Comparison of ENCODE assay signal across 8 mouse cellular contexts in the genomic region with DNA sequence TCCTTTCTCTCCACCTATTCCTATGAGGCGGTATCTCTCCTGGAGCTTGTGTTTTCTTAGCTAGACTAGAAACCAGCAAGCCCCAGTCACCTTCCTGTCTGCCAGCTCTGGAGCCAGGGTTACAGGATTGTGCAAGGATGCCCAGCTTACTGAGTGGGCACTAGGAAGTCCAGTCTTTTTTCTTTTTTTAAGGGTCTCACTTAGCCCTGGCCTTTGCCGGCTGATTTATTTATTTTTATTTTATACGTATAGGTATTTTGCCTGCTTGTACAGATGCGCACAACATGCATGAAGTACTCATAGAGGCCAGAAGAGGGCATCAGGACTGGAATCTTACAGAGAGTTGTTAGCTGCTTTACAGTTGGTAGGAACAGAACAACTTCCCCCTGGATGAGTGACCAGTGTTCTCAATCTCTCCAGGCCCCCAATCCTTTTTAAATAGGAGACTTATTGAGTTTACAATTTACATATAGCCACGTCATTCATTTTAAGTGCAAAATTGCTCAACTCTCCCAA. TPM values are rescaled to one million over a fixed set of nuclear protein-coding genes. Genes with fewer than 3 reads are reported as not detected.
DNase-seq lines count a peak whose midpoint lies in the region; ATAC-seq lines count a peak whose summit lies in the region.

No protein-coding gene starts in this region.

- peaks cover 50% of the 10 kb centered on the region for H3K4me1 ChIP-seq in heart, embryonic 10.5 days
- H3K4me1 ChIP-seq in liver, embryonic 12.5 days, result peaks cover 73% of the 10 kb centered on the region

- H3K36me3 ChIP-seq in heart, embryonic 10.5 days, result peaks cover 17% of the 10 kb centered on the region
- H3K36me3 ChIP-seq in liver, embryonic 12.5 days, result peaks cover 21% of the 10 kb centered on the region

- H3K4me3 ChIP-seq in heart, embryonic 10.5 days, result no peak overlapping the region
- no peak overlapping the region for H3K4me3 ChIP-seq in liver, embryonic 12.5 days

- no peaks in the 10 kb centered on the region for H3K27me3 ChIP-seq in heart, embryonic 10.5 days (ENCODE audit: insufficient read depth, poor library complexity, severe bottlenecking)
- H3K27me3 ChIP-seq in liver, embryonic 12.5 days (replicated peaks), result no peaks in the 10 kb centered on the region

- peak; percentile 28 for ATAC-seq in CD4-positive, CD25-positive, alpha-beta regulatory T cell, adult 4 months
- no peak for ATAC-seq in liver, embryonic 12.5 days

- H3K9ac ChIP-seq in liver, embryonic 12.5 days, result no peak overlapping the region

- H3K9me3 ChIP-seq in heart, embryonic 10.5 days, result no peaks in the 10 kb centered on the region
- H3K9me3 ChIP-seq in liver, embryonic 12.5 days (replicated peaks), result no peaks in the 10 kb centered on the region

- DNase-seq in heart, adult 11 months, result peak; percentile 92
- no peak for DNase-seq in heart, embryonic 10.5 days (ENCODE audit: low spot score)
- DNase-seq in c-Kit-negative CD71-positive TER-119-positive erythroid progenitor cells, embryonic 14.5 days (ENCODE audit: low read depth, low spot score), result peak; percentile 56
- DNase-seq in heart, postnatal 4 days, result peak; percentile 63
- DNase-seq in spleen, adult 12 weeks (ENCODE audit: low spot score), result peak; percentile 31
- no peak for DNase-seq in ovary, postnatal 10 days (ENCODE audit: low spot score)

- WGBS in heart, embryonic 10.5 days, result 10% methylated on average over 5 of the region's 5 CpGs
- 6% methylated on average over 5 of the region's 5 CpGs for WGBS in liver, embryonic 12.5 days (ENCODE audit: insufficient replicate concordance)

- H3K27ac ChIP-seq in heart, embryonic 10.5 days, result no peak overlapping the region
- peak overlapping the region; percentile 79 for H3K27ac ChIP-seq in liver, embryonic 12.5 days

- peak overlapping the region; percentile 84 for H3K4me2 ChIP-seq in liver, embryonic 12.5 days

RNA-seq across cellular contexts. Expression of a gene that starts 3.7 kb away (rescaled TPM):
- polyA plus RNA-seq in heart, embryonic 10.5 days (2016; fragmentation: Nextera tagmentation; extraction: Ambion mirVana), result 137 and 180 TPM in 2 replicates
- 100 to 1,000 TPM; 104 to 108 TPM for polyA plus RNA-seq in CD4-positive, CD25-positive, alpha-beta regulatory T cell, adult 4 months (2017; shearing (Covaris generic))
- 10 to 100 TPM; 35.0 to 37.4 TPM for total RNA-seq in heart, postnatal 4 days (2021)
- 116 and 121 TPM in 2 replicates for polyA plus RNA-seq in liver, embryonic 12.5 days (2016; fragmentation: Nextera tagmentation; extraction: Ambion mirVana)

RNA-seq across cellular contexts. Expression of a gene that starts 10.3 kb away (rescaled TPM):
- polyA plus RNA-seq in heart, embryonic 10.5 days (2016; fragmentation: Nextera tagmentation; extraction: Ambion mirVana), result 3.9 and 5.4 TPM in 2 replicates
- 10 to 100 TPM in 1 of 2 experiments, 1 to 10 TPM in 1; 6.6 to 11.0 TPM for polyA plus RNA-seq in CD4-positive, CD25-positive, alpha-beta regulatory T cell, adult 4 months (2017; shearing (Covaris generic))
- total RNA-seq in heart, postnatal 4 days (2021), result 10 to 100 TPM; 22.4 to 23.4 TPM
- 3.5 and 3.7 TPM in 2 replicates for polyA plus RNA-seq in liver, embryonic 12.5 days (2016; fragmentation: Nextera tagmentation; extraction: Ambion mirVana)

RNA-seq across cellular contexts. Expression of a gene that starts 17.4 kb away (rescaled TPM):
- 53.0 and 63.6 TPM in 2 replicates for polyA plus RNA-seq in heart, embryonic 10.5 days (2016; fragmentation: Nextera tagmentation; extraction: Ambion mirVana)
- polyA plus RNA-seq in CD4-positive, CD25-positive, alpha-beta regulatory T cell, adult 4 months (2017; shearing (Covaris generic)), result 10 to 100 TPM; 83.1 to 87.9 TPM
- total RNA-seq in heart, postnatal 4 days (2021), result 10 to 100 TPM; 17.3 to 18.7 TPM
- polyA plus RNA-seq in liver, embryonic 12.5 days (2016; fragmentation: Nextera tagmentation; extraction: Ambion mirVana), result 51.4 and 51.5 TPM in 2 replicates

RNA-seq across cellular contexts. Expression of a gene that starts 30.8 kb away (rescaled TPM):
- 19.9 and 25.5 TPM in 2 replicates for polyA plus RNA-seq in heart, embryonic 10.5 days (2016; fragmentation: Nextera tagmentation; extraction: Ambion mirVana)
- polyA plus RNA-seq in CD4-positive, CD25-positive, alpha-beta regulatory T cell, adult 4 months (2017; shearing (Covaris generic)), result 100 to 1,000 TPM in 1 of 2 experiments, 10 to 100 TPM in 1; 88.0 to 146 TPM
- 10 to 100 TPM; 10.3 to 10.5 TPM for total RNA-seq in heart, postnatal 4 days (2021)
- 49.7 and 50.3 TPM in 2 replicates for polyA plus RNA-seq in liver, embryonic 12.5 days (2016; fragmentation: Nextera tagmentation; extraction: Ambion mirVana)

RNA-seq across cellular contexts. Expression of a gene that starts 54.2 kb away (rescaled TPM):
- 0.10 and 0.35 TPM in 2 replicates for polyA plus RNA-seq in heart, embryonic 10.5 days (2016; fragmentation: Nextera tagmentation; extraction: Ambion mirVana)
- not detected for polyA plus RNA-seq in CD4-positive, CD25-positive, alpha-beta regulatory T cell, adult 4 months (2017; shearing (Covaris generic))
- under 1 TPM; 0.16 to 0.24 TPM for total RNA-seq in heart, postnatal 4 days (2021)
- 0.02 and 0.22 TPM in 2 replicates for polyA plus RNA-seq in liver, embryonic 12.5 days (2016; fragmentation: Nextera tagmentation; extraction: Ambion mirVana)

Comparison
In these comparisons a context has a peak if more than half of its experiments do, and no peak if none do; other contexts are left out.
1. DNase-seq: peak in heart, adult 11 months (single experiment), c-Kit-negative CD71-positive TER-119-positive erythroid progenitor cells, embryonic 14.5 days (single experiment), heart, postnatal 4 days (single experiment) and spleen, adult 12 weeks (single experiment); none in heart, embryonic 10.5 days (single experiment) and ovary, postnatal 10 days (single experiment).